Comparison of ENCODE assay signal across 8 mouse cellular contexts in the genomic region with DNA sequence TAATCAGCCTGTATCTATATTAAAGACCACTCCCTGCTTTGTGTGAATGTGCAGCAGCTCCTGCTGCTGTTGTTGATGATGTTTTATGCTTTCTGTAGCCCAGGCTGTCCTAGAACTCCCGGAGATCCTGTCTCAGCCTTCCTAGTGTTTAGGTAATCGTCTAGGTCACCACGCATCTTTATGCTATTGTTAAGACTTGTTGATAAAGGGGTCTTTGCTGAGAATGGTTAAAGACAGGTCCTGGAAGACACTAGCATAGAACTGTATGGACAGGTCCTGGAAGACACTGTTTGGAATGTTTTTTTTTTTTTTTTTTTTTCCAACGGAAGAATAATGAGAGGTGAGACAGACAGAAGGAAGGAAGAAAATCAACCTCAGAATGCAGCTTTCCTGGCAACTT. TPM values are rescaled to one million over a fixed set of nuclear protein-coding genes. Genes with fewer than 3 reads are reported as not detected.
DNase-seq lines count a peak whose midpoint lies in the region; ATAC-seq and TF ChIP-seq lines count a peak whose summit lies in the region.
"Had no signal": no experiment of that assay in that cellular context is flagged by ENCODE, and none has a peak within 500 bp of the region (broad histone marks: within the 10 kb centered on the region; RNA-seq: fewer than 3 reads in every experiment).

No protein-coding gene starts in this region.

- DNase-seq in forebrain, embryonic 14.5 days (ENCODE audit: low spot score): peak; percentile 58
- DNase-seq in stomach, postnatal 0 days (ENCODE audit: low spot score): no peak
- no peak for DNase-seq in frontal cortex, postnatal 36 days (ENCODE audit: low spot score in 2 of 2)
- DNase-seq in left cerebral cortex, postnatal 36 days (ENCODE audit: low spot score in 2 of 2): no peak

- H3K4me1 ChIP-seq in megakaryocyte, embryonic 14.5 days: peaks cover 30% of the 10 kb centered on the region
- peaks cover 8% of the 10 kb centered on the region for H3K4me1 ChIP-seq in forebrain, embryonic 14.5 days (ENCODE audit: control insufficient read depth, insufficient read depth, low read length)
- H3K4me1 ChIP-seq in limb, embryonic 15.5 days: peaks cover 7% of the 10 kb centered on the region
- no peaks in the 10 kb centered on the region for H3K4me1 ChIP-seq in stomach, postnatal 0 days (replicated peaks; ENCODE audit: control insufficient read depth, insufficient read depth)

- peak overlapping the region; percentile 61 for H3K4me2 ChIP-seq in forebrain, embryonic 14.5 days (ENCODE audit: low read length)
- peak overlapping the region; percentile 82 for H3K4me2 ChIP-seq in limb, embryonic 15.5 days
- H3K4me2 ChIP-seq in stomach, postnatal 0 days (replicated peaks; ENCODE audit: low read depth): peak overlapping the region; percentile 90

- TF ChIP-seq CTCF in stomach, postnatal 0 days (IDR thresholded peaks at IDR 0.05; ENCODE audit: low read depth): no peak

- peak overlapping the region; percentile 90 for H3K4me3 ChIP-seq in megakaryocyte, embryonic 14.5 days (replicated peaks)
- peak overlapping the region; percentile 85 for H3K4me3 ChIP-seq in forebrain, embryonic 14.5 days (ENCODE audit: low read depth, low read length)
- peak overlapping the region; percentile 75 for H3K4me3 ChIP-seq in limb, embryonic 15.5 days
- H3K4me3 ChIP-seq in stomach, postnatal 0 days (ENCODE audit: low read depth, low read length): peak overlapping the region; percentile 59

- intact Hi-C loops in left cerebral cortex, postnatal 36 days (cut with DNase I): no loop called here

- 19% methylated on average over 4 of the region's 4 CpGs for WGBS in forebrain, embryonic 14.5 days
- WGBS in limb, embryonic 15.5 days: 41% methylated on average over 4 of the region's 4 CpGs
- 30% methylated on average over 4 of the region's 4 CpGs for WGBS in stomach, postnatal 0 days

- no peaks in the 10 kb centered on the region for H3K9me3 ChIP-seq in megakaryocyte, embryonic 14.5 days
- no peaks in the 10 kb centered on the region for H3K9me3 ChIP-seq in forebrain, embryonic 14.5 days (replicated peaks; ENCODE audit: control insufficient read depth, low read length)
- no peaks in the 10 kb centered on the region for H3K9me3 ChIP-seq in limb, embryonic 15.5 days
- no peaks in the 10 kb centered on the region for H3K9me3 ChIP-seq in stomach, postnatal 0 days (ENCODE audit: control insufficient read depth, low read length)

- no peak for ATAC-seq in megakaryocyte, adult 5-6 weeks (ENCODE audit: poor library complexity, severe bottlenecking)
- peak; percentile 10; the same call in 1 of the 2 replicates for ATAC-seq in forebrain, embryonic 14.5 days
- no peak for ATAC-seq in limb, embryonic 15.5 days (ENCODE audit: insufficient number of reproducible peaks, low FRiP score, low TSS enrichment, low read depth)
- no peak for ATAC-seq in stomach, postnatal 0 days (ENCODE audit: low FRiP score, low TSS enrichment)

- peak overlapping the region; percentile 98 for H3K9ac ChIP-seq in forebrain, embryonic 14.5 days (ENCODE audit: low read length)
- H3K9ac ChIP-seq in limb, embryonic 15.5 days: peak overlapping the region; percentile 75; the same call in 1 of the 2 replicates
- no peak overlapping the region for H3K9ac ChIP-seq in stomach, postnatal 0 days (ENCODE audit: low read length)

- H3K27me3 ChIP-seq in megakaryocyte, embryonic 14.5 days (replicated peaks): peaks cover 19% of the 10 kb centered on the region
- no peaks in the 10 kb centered on the region for H3K27me3 ChIP-seq in forebrain, embryonic 14.5 days (replicated peaks; ENCODE audit: control insufficient read depth, insufficient read depth, low read length)
- H3K27me3 ChIP-seq in limb, embryonic 15.5 days: no peaks in the 10 kb centered on the region
- no peaks in the 10 kb centered on the region for H3K27me3 ChIP-seq in stomach, postnatal 0 days (ENCODE audit: control insufficient read depth, insufficient read depth, low read length)

- TF ChIP-seq EP300 in stomach, postnatal 0 days (optimal IDR thresholded peaks at IDR 0.05): no peak

- no peaks in the 10 kb centered on the region for H3K36me3 ChIP-seq in megakaryocyte, embryonic 14.5 days (replicated peaks; ENCODE audit: low read length)
- H3K36me3 ChIP-seq in forebrain, embryonic 14.5 days (ENCODE audit: control insufficient read depth, insufficient read depth, low read length): peaks cover 40% of the 10 kb centered on the region
- peaks cover 25% of the 10 kb centered on the region for H3K36me3 ChIP-seq in limb, embryonic 15.5 days
- 0 out of 2 replicates have a peak, but pooled peaks cover 3% of the 10 kb centered on the region for H3K36me3 ChIP-seq in stomach, postnatal 0 days (ENCODE audit: control insufficient read depth, insufficient read depth, low read length)

- H3K27ac ChIP-seq in forebrain, embryonic 14.5 days (ENCODE audit: low read depth, low read length): peak overlapping the region; percentile 95
- peak overlapping the region; percentile 91; the same call in 1 of the 2 replicates for H3K27ac ChIP-seq in limb, embryonic 15.5 days
- no peak overlapping the region for H3K27ac ChIP-seq in stomach, postnatal 0 days (replicated peaks)

RNA-seq across cellular contexts. Expression of a gene that starts 2.4 kb away (rescaled TPM):
- polyA plus RNA-seq in megakaryocyte, embryonic 14.5 days (2012; ENCODE audit: insufficient read depth, low replicate concordance): 3.5 TPM in 1 of 2 replicates, not detected in the other
- total RNA-seq in megakaryocyte, adult 5-6 weeks (2015): not detected in 2 replicates
- total RNA-seq in megakaryocyte, adult 5-6 weeks (2017): not detected in 2 replicates
- 199 and 268 TPM in 2 replicates for polyA plus RNA-seq in forebrain, embryonic 14.5 days (2014; fragmentation: Nextera tagmentation; extraction: Ambion mirVana)
- 64.4 and 72.9 TPM in 2 replicates for polyA plus RNA-seq in limb, embryonic 15.5 days (2015; fragmentation: Nextera tagmentation; extraction: Ambion mirVana)
- polyA plus RNA-seq in stomach, postnatal 0 days (2015; fragmentation: Nextera tagmentation; extraction: Ambion mirVana): 9.9 and 10.0 TPM in 2 replicates
- total RNA-seq in left cerebral cortex, postnatal 36 days (2021): 10 to 100 TPM; 11.5 to 20.4 TPM

RNA-seq across cellular contexts. Expression of a gene that starts 14.0 kb away (rescaled TPM):
- polyA plus RNA-seq in megakaryocyte, embryonic 14.5 days (2012; ENCODE audit: insufficient read depth, low replicate concordance): not detected in 2 replicates
- total RNA-seq in megakaryocyte, adult 5-6 weeks (2015): 0.23 TPM in 1 of 2 replicates, not detected in the other
- not detected in 2 replicates for total RNA-seq in megakaryocyte, adult 5-6 weeks (2017)
- 0.77 and 1.0 TPM in 2 replicates for polyA plus RNA-seq in forebrain, embryonic 14.5 days (2014; fragmentation: Nextera tagmentation; extraction: Ambion mirVana)
- polyA plus RNA-seq in limb, embryonic 15.5 days (2015; fragmentation: Nextera tagmentation; extraction: Ambion mirVana): 0.87 and 0.88 TPM in 2 replicates
- 0.05 and 0.08 TPM in 2 replicates for polyA plus RNA-seq in stomach, postnatal 0 days (2015; fragmentation: Nextera tagmentation; extraction: Ambion mirVana)
- total RNA-seq in left cerebral cortex, postnatal 36 days (2021): 1 to 10 TPM in 1 of 2 experiments, under 1 TPM in 1; 0.69 to 1.2 TPM

RNA-seq across cellular contexts. Expression of a gene that starts 19.8 kb away (rescaled TPM):
- not detected in 2 replicates for polyA plus RNA-seq in megakaryocyte, embryonic 14.5 days (2012; ENCODE audit: insufficient read depth, low replicate concordance)
- total RNA-seq in megakaryocyte, adult 5-6 weeks (2015): not detected in 2 replicates
- not detected in 2 replicates for total RNA-seq in megakaryocyte, adult 5-6 weeks (2017)
- 0.98 and 1.4 TPM in 2 replicates for polyA plus RNA-seq in forebrain, embryonic 14.5 days (2014; fragmentation: Nextera tagmentation; extraction: Ambion mirVana)
- 0.14 TPM in 1 of 2 replicates, not detected in the other for polyA plus RNA-seq in limb, embryonic 15.5 days (2015; fragmentation: Nextera tagmentation; extraction: Ambion mirVana)
- polyA plus RNA-seq in stomach, postnatal 0 days (2015; fragmentation: Nextera tagmentation; extraction: Ambion mirVana): 0.08 TPM in 1 of 2 replicates, not detected in the other
- total RNA-seq in left cerebral cortex, postnatal 36 days (2021): 10 to 100 TPM; 48.3 to 87.0 TPM
- polyA plus RNA-seq: lung, adult 2 months had no signal

RNA-seq across cellular contexts. Expression of a gene that starts 22.3 kb away (rescaled TPM):
- polyA plus RNA-seq in megakaryocyte, embryonic 14.5 days (2012; ENCODE audit: insufficient read depth, low replicate concordance): not detected in 2 replicates
- not detected in 2 replicates for total RNA-seq in megakaryocyte, adult 5-6 weeks (2015)
- not detected in 2 replicates for total RNA-seq in megakaryocyte, adult 5-6 weeks (2017)
- 0.35 TPM in 1 of 2 replicates, not detected in the other for polyA plus RNA-seq in forebrain, embryonic 14.5 days (2014; fragmentation: Nextera tagmentation; extraction: Ambion mirVana)
- polyA plus RNA-seq in limb, embryonic 15.5 days (2015; fragmentation: Nextera tagmentation; extraction: Ambion mirVana): 0.18 and 0.21 TPM in 2 replicates
- not detected in 2 replicates for polyA plus RNA-seq in stomach, postnatal 0 days (2015; fragmentation: Nextera tagmentation; extraction: Ambion mirVana)
- total RNA-seq in left cerebral cortex, postnatal 36 days (2021): not detected

RNA-seq across cellular contexts. Expression of a gene that starts 42.4 kb away (rescaled TPM):
- 1.6 and 1.7 TPM in 2 replicates for polyA plus RNA-seq in megakaryocyte, embryonic 14.5 days (2012; ENCODE audit: insufficient read depth, low replicate concordance)
- 12.4 and 14.2 TPM in 2 replicates for total RNA-seq in megakaryocyte, adult 5-6 weeks (2015)
- 5.7 and 10.5 TPM in 2 replicates for total RNA-seq in megakaryocyte, adult 5-6 weeks (2017)
- 53.4 and 60.5 TPM in 2 replicates for polyA plus RNA-seq in forebrain, embryonic 14.5 days (2014; fragmentation: Nextera tagmentation; extraction: Ambion mirVana)
- polyA plus RNA-seq in limb, embryonic 15.5 days (2015; fragmentation: Nextera tagmentation; extraction: Ambion mirVana): 8.1 and 8.7 TPM in 2 replicates
- polyA plus RNA-seq in stomach, postnatal 0 days (2015; fragmentation: Nextera tagmentation; extraction: Ambion mirVana): 3.8 and 4.3 TPM in 2 replicates
- 100 to 1,000 TPM; 679 to 696 TPM for total RNA-seq in left cerebral cortex, postnatal 36 days (2021)
